Mouse (Mus musculus) urinary bladder, postnatal 36 days (tissue): ENCODE data around the gene Depdc5.
"Not testable (repeated sequence)": the region's sequence is repeated elsewhere in the genome, so short reads cannot be mapped to it uniquely, and the experiment has no call there.

ENCODE experiments used
- DNase-seq, 2 experiments: peaks; one replicate each; pipeline ENCODE4 v3.0.0; 2022; ENCODE audit warnings: low spot score in 2 of 2, mixed read lengths in 1 of 2

Depdc5 gene

GRCm38 (mm10) chr5:32863253-32864228 lies at the start of gene Depdc5:
Depdc5 (plus strand) TSS chr5:32863701.
- peak; percentile 89 to 94 for DNase-seq

GRCm38 (mm10) chr5:32815396-32815795 lies 48.1 kb upstream of the Depdc5 start:
- DNase-seq = no peak

- DNase-seq = no peak
Measured at GRCm38 (mm10) chr5:32820471-32820870, 43.0 kb upstream of the Depdc5 start.

- DNase-seq = no peak
Measured at GRCm38 (mm10) chr5:32827009-32827408, 36.5 kb upstream of the Depdc5 start, which contains the start of gene Gm20671. Gm20671 (minus strand) TSS chr5:32827109.

- DNase-seq = not testable (repeated sequence)
Measured at GRCm38 (mm10) chr5:32828766-32829165, 34.7 kb upstream of the Depdc5 start.

- no peak for DNase-seq
Measured at GRCm38 (mm10) chr5:32830054-32830453, 33.4 kb upstream of the Depdc5 start.

GRCm38 (mm10) chr5:32834497-32834896 lies 29.0 kb upstream of the Depdc5 start:
- no peak for DNase-seq

- no peak for DNase-seq
Measured at GRCm38 (mm10) chr5:32836976-32837375, 26.5 kb upstream of the Depdc5 start.

- DNase-seq = no peak
Measured at GRCm38 (mm10) chr5:32840029-32840428, 23.5 kb upstream of the Depdc5 start.

GRCm38 (mm10) chr5:32849178-32849577 lies 14.3 kb upstream of the Depdc5 start:
- DNase-seq = no peak

- not testable (repeated sequence) for DNase-seq
Measured at GRCm38 (mm10) chr5:32849580-32849979, 13.9 kb upstream of the Depdc5 start.

GRCm38 (mm10) chr5:32852026-32852425 lies 11.5 kb upstream of the Depdc5 start:
- no peak for DNase-seq

GRCm38 (mm10) chr5:32853731-32854507 lies 9.6 kb upstream of the Depdc5 start, which contains the start of gene Prr14l:
Prr14l (minus strand) TSS chr5:32854256.
- peak; percentile 99 for DNase-seq

GRCm38 (mm10) chr5:32854818-32855217 lies 8.7 kb upstream of the Depdc5 start:
- DNase-seq = no peak

- DNase-seq = not testable (repeated sequence)
Measured at GRCm38 (mm10) chr5:32855274-32855673, 8.2 kb upstream of the Depdc5 start.

GRCm38 (mm10) chr5:32857781-32858220 lies 5.7 kb upstream of the Depdc5 start:
- DNase-seq = peak; percentile 33 to 43

GRCm38 (mm10) chr5:32861082-32861481 lies 2.4 kb upstream of the Depdc5 start:
- no peak for DNase-seq

GRCm38 (mm10) chr5:32862469-32863132 lies 900 bp upstream of the Depdc5 start:
- DNase-seq = no peak

- DNase-seq = no peak
Measured at GRCm38 (mm10) chr5:32869389-32870024, 6.0 kb downstream of the Depdc5 start.

- DNase-seq = no peak
Measured at GRCm38 (mm10) chr5:32872346-32872745, 8.8 kb downstream of the Depdc5 start.

- no peak for DNase-seq
Measured at GRCm38 (mm10) chr5:32886739-32887138, 23.2 kb downstream of the Depdc5 start.
